Mouse (Mus musculus) lung, adult 2 months (tissue): Measurements from ENCODE around the gene Tsfm.

Experiments
- CTCF ChIP-seq: fragments of 200-500 bp; IDR thresholded peaks from 2 replicates; pipeline ENCODE4 v1.5.1; 2011; ENCODE audit warnings: mild to moderate bottlenecking, low read length, control low read depth; ENCODE audit not compliant: insufficient read depth
- POLR2A ChIP-seq: fragments of 200-500 bp; IDR thresholded peaks from 2 replicates; pipeline ENCODE4 v1.6.1; 2011; ENCODE audit warnings: low read depth, mild to moderate bottlenecking, control low read depth, low read length, borderline replicate concordance; ENCODE audit errors: extremely low read depth

GRCm38 (mm10) chr10:126979636-126980151 lies 50.9 kb downstream of the Tsfm start:
- no peak for TF ChIP-seq CTCF
- TF ChIP-seq POLR2A = no peak
